Mouse (Mus musculus): Measurements from ENCODE around the gene Fn1. TPM values are rescaled to one million over a fixed set of nuclear protein-coding genes. Genes with fewer than 3 reads are reported as not detected.

Gene Fn1
- polyA plus RNA-seq, 1 experiment, result 56.8 TPM

DNA sequence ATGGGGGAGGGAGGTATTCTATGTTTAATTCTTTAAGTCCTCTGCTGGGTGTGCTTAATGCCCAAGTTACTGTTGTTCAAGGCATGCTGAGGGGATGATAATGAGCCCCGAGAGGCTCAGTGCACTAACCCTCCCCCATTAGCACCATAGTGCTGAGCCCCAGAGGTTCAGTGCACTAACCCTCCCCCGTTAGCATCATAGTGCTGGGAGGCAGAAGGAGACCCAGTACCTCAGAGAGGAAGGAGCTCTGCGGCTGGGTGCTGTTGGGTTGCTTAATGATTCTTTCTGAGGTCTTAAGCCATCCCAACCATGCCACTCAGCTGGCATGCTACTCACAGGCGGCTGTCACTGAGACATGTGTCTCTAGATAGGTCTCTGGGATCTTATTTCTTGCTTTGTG lies 82.9 kb downstream of the Fn1 start:
- no peak for DNase-seq (ENCODE audit: low read depth in 1 of 2, low spot score in 2 of 2)
- H3K27me3 ChIP-seq (ENCODE audit: control insufficient read depth, insufficient read depth, low read length), result no peaks in the 10 kb centered on the region
- TF ChIP-seq POLR2A (IDR thresholded peaks at IDR 0.05; ENCODE audit: low read depth, low read length) (no peak), CTCF (IDR thresholded peaks at IDR 0.05; ENCODE audit: extremely low read depth, insufficient read depth, insufficient read length, insufficient replicate concordance) (no peak)
- 86% methylated on average over 4 of the region's 4 CpGs for WGBS
- H3K4me1 ChIP-seq (ENCODE audit: control insufficient read depth, insufficient read depth, insufficient read length), result no peaks in the 10 kb centered on the region
- H3K27ac ChIP-seq (ENCODE audit: insufficient read depth, low read length), result no peak overlapping the region
- no peak overlapping the region for H3K4me3 ChIP-seq (ENCODE audit: extremely low read depth, insufficient read depth, insufficient read length)
- H3K36me3 ChIP-seq (ENCODE audit: control insufficient read depth, insufficient read depth, low read length), result peaks cover 51% of the 10 kb centered on the region

DNA sequence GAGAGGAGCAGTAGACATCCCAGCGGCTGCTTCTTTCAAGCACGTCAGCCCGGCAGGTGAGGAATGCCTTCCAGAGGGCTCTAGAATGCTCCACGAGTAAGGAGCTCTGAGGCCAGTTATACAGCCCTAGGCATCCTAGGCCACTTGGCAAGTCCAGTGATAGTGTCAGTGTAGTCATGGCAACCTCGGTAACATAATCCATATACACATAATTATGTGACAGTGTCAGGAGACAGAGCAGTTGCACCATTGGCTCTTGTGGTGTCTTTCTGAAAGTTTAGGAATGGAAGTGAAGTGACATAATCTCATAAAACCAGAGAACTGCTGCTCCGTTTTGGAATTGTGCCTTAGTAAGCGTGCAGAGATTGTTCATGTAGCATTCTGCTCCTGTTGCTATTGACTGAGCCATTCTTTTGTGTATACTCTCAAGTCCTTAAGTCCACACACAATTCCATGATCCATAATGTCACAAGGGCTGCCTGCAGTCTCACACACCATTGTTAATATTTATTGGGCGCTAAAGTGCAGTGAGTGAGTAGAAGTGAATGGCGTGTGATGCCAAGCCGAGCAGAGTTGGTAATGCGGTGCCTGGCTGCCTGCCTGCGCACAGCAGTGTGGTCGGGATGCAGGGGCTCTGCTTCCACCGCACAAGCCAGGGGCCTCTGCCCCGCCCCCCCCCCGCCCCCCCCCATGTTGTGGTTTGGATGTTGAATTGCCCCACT lies 85.0 kb downstream of the Fn1 start:
- Histone ChIP-seq H3K4me3 (ENCODE audit: extremely low read depth, insufficient read depth, insufficient read length) (no peak overlapping the region), H3K36me3 (ENCODE audit: control insufficient read depth, insufficient read depth, low read length) (peaks cover 54% of the 10 kb centered on the region), H3K27ac (ENCODE audit: insufficient read depth, low read length) (no peak overlapping the region), H3K4me1 (ENCODE audit: control insufficient read depth, insufficient read depth, insufficient read length) (no peaks in the 10 kb centered on the region), H3K27me3 (ENCODE audit: control insufficient read depth, insufficient read depth, low read length) (no peaks in the 10 kb centered on the region)
- no peak for TF ChIP-seq POLR2A (IDR thresholded peaks at IDR 0.05; ENCODE audit: low read depth, low read length)
- no peak for TF ChIP-seq CTCF (IDR thresholded peaks at IDR 0.05; ENCODE audit: extremely low read depth, insufficient read depth, insufficient read length, insufficient replicate concordance)
- DNase-seq (ENCODE audit: low read depth in 1 of 2, low spot score in 2 of 2), result no peak
- WGBS, result 72% methylated on average over 16 of the region's 16 CpGs

DNA sequence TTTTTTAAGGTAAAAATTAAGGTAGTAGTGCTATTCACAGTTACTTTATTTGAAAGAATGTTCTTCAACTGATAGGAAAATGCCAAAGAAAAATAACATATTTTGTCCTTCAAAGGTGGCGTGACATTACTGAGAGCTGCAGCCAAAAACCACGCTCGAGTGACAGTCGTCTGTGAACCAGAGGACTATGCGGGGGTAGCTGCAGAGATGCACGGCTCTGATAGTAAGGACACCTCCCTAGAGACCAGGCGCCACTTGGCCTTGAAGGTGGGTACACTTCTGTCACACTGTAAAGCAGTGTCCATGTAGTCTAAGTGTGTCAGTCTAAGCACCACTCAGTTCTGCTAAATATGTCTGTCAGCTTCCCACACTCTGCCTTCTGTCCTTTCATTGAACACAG lies 88.7 kb downstream of the Fn1 start:
- Histone ChIP-seq H3K4me1 (ENCODE audit: control insufficient read depth, insufficient read depth, insufficient read length) (no peaks in the 10 kb centered on the region), H3K4me3 (ENCODE audit: extremely low read depth, insufficient read depth, insufficient read length) (no peak overlapping the region), H3K27ac (ENCODE audit: insufficient read depth, low read length) (no peak overlapping the region), H3K36me3 (ENCODE audit: control insufficient read depth, insufficient read depth, low read length) (peaks cover 48% of the 10 kb centered on the region), H3K27me3 (ENCODE audit: control insufficient read depth, insufficient read depth, low read length) (no peaks in the 10 kb centered on the region)
- 91% methylated on average over 7 of the region's 7 CpGs for WGBS
- TF ChIP-seq POLR2A (IDR thresholded peaks at IDR 0.05; ENCODE audit: low read depth, low read length) (no peak), CTCF (IDR thresholded peaks at IDR 0.05; ENCODE audit: extremely low read depth, insufficient read depth, insufficient read length, insufficient replicate concordance) (no peak)
- no peak for DNase-seq (ENCODE audit: low read depth in 1 of 2, low spot score in 2 of 2)

DNA sequence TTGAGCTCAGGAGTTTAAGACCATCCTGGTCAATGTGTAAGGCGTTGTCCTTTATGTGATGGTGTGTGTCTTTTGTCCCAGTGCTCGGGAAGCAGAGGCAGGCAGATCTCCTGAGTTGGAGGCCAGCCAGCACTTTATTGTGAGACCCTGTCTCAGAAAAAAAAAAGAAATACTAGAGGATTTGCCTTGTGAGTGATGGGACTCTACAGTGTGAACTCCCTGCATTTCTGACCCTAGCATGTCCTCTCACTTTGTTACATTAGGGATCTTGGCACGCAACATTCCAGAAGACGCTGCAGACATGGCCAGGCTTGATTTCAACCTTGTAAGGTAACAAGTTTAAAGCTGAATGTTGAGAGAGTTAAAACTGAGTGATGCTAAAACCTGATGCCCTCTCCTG lies 92.4 kb downstream of the Fn1 start:
- no peak for TF ChIP-seq CTCF (IDR thresholded peaks at IDR 0.05; ENCODE audit: extremely low read depth, insufficient read depth, insufficient read length, insufficient replicate concordance)
- no peak for TF ChIP-seq POLR2A (IDR thresholded peaks at IDR 0.05; ENCODE audit: low read depth, low read length)
- no peak for DNase-seq (ENCODE audit: low read depth in 1 of 2, low spot score in 2 of 2)

DNA sequence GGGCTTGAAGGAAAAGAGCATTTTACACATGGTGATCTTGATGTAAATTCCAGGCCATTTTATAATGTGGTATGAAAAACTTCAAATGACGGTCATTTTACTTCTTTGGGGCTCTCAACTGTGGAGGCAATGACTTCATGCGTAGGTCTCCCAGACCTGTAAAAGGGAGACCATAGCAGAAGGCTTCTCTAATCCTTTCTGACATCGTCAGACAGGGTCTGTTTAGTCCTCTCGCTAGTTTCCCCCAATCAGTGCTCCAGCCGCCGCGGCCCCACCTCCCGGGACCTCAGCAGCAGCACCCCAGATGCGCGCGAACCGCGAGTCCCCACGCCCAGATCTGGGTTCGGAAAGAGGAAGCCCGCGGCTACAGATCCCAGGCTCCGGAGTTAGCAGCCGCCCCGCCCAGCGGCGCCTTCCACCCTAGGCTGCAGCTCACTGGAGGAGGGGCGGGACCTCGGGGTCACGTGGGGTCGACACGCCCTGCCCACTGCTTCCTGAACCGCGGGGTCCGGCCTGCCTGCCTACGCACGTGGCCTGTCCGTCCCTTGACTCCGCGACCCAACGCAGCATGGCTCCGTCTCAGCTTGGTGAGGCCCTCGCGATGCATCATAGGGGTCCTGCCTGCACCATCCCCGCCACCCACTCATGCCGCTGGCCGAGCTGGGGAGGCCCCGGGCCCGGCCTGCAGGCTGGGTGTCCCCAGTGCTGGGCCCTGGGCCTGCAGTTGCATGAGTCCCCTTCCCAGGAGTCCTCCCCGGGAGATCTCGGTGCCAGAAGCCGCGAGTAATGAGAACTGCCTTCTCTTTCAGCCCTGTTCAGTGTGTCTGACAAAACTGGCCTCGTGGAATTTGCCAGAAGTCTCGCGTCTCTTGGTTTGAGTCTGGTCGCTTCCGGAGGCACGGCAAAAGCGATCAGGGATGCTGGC lies 96.0 kb downstream of the Fn1 start, which contains the start of gene Atic:
Atic (plus strand) TSS at position 463 of the 925 bp plus-strand sequence.
- WGBS, result under 1% methylated on average over 54 of the region's 55 CpGs
- Histone ChIP-seq H3K27me3 (ENCODE audit: control insufficient read depth, insufficient read depth, low read length) (no peaks in the 10 kb centered on the region), H3K4me3 (ENCODE audit: extremely low read depth, insufficient read depth, insufficient read length) (peak within 1 kb of the TSS; percentile 89), H3K4me1 (ENCODE audit: control insufficient read depth, insufficient read depth, insufficient read length) (peaks cover 2% of the 10 kb centered on the region; the same call in 1 of the 2 replicates), H3K27ac (ENCODE audit: insufficient read depth, low read length) (peak within 1 kb of the TSS; percentile 63), H3K36me3 (ENCODE audit: control insufficient read depth, insufficient read depth, low read length) (peaks cover 12% of the 10 kb centered on the region)
- DNase-seq (ENCODE audit: low read depth in 1 of 2, low spot score in 2 of 2), result peak; percentile 78 to 90
- TF ChIP-seq POLR2A (IDR thresholded peaks at IDR 0.05; ENCODE audit: low read depth, low read length) (peak; percentile 34), CTCF (IDR thresholded peaks at IDR 0.05; ENCODE audit: extremely low read depth, insufficient read depth, insufficient read length, insufficient replicate concordance) (no peak)

More for the DNA sequence above, 92.4 kb downstream of the Fn1 start:
- Histone ChIP-seq H3K4me1 (ENCODE audit: control insufficient read depth, insufficient read depth, insufficient read length) (peaks cover 2% of the 10 kb centered on the region; the same call in 1 of the 2 replicates), H3K4me3 (ENCODE audit: extremely low read depth, insufficient read depth, insufficient read length) (no peak overlapping the region), H3K27me3 (ENCODE audit: control insufficient read depth, insufficient read depth, low read length) (no peaks in the 10 kb centered on the region), H3K36me3 (ENCODE audit: control insufficient read depth, insufficient read depth, low read length) (peaks cover 30% of the 10 kb centered on the region), H3K27ac (ENCODE audit: insufficient read depth, low read length) (no peak overlapping the region)
- 96% methylated on average over 4 of the region's 4 CpGs for WGBS

DNA sequence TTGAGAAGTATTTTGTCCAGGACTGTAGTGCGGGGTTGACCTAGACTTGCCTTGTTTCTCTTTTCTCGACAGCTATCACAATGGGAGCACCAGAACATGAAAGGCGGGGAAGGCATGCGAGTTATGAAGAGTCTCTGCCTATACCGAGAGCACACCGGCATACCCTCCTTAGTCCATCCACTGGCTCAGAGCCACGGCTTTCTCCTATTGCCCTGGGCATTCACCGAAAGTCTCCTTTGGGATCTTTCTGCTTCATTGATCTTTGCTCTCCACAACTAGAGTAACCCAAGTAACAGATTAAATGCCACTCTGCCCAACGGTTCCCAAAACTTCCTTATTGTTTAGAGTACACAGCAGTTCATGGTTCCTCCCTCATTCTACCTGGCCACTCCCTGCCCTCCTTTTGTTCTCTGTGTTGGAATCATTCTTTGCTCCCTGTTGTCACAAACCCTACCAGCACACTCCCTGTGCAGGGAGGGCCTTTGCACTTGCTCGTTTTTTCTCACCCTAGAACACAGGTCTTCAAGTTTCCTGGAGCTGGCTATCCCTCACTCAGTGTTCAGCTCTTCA lies 102.3 kb downstream of the Fn1 start:
- TF ChIP-seq POLR2A (IDR thresholded peaks at IDR 0.05; ENCODE audit: low read depth, low read length) (no peak), CTCF (IDR thresholded peaks at IDR 0.05; ENCODE audit: extremely low read depth, insufficient read depth, insufficient read length, insufficient replicate concordance) (no peak)
- WGBS, result 88% methylated on average over 10 of the region's 10 CpGs
- no peak overlapping the region for H3K27ac ChIP-seq (ENCODE audit: insufficient read depth, low read length)

More for the DNA sequence above, 102.3 kb downstream of the Fn1 start:
- Histone ChIP-seq H3K36me3 (ENCODE audit: control insufficient read depth, insufficient read depth, low read length) (no peaks in the 10 kb centered on the region), H3K4me3 (ENCODE audit: extremely low read depth, insufficient read depth, insufficient read length) (no peak overlapping the region), H3K4me1 (ENCODE audit: control insufficient read depth, insufficient read depth, insufficient read length) (no peaks in the 10 kb centered on the region), H3K27me3 (ENCODE audit: control insufficient read depth, insufficient read depth, low read length) (no peaks in the 10 kb centered on the region)
- no peak for DNase-seq (ENCODE audit: low read depth in 1 of 2, low spot score in 2 of 2)

Measured in spleen, adult 2 months (tissue).